Mouse (Mus musculus): ENCODE measurements around the gene Pacsin2.
"Not testable (repeated sequence)": the region's sequence is repeated elsewhere in the genome, so short reads cannot be mapped to it uniquely, and the experiment has no call there.

Gene Pacsin2

DNA sequence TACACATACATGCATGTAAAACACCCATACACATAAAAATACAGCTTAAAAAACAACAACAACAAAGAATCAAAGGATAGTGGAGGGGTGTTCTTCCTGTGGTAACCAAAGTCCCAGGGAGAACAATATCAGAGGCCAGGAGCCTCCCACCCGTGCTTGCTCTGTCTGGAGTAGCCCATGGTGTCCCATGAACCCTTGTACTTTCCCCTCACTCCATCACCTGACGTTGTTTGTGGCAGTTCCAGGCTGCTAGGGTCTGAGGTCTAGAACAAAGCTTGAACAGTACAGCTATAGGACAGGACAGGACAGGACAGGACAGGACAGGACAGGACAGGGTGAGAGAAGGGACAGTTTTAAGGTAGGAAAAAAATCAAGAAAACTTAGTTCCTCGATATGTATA is 13.7 kb upstream of the Pacsin2 start:
- DNase-seq: peak; percentile 59

DNA sequence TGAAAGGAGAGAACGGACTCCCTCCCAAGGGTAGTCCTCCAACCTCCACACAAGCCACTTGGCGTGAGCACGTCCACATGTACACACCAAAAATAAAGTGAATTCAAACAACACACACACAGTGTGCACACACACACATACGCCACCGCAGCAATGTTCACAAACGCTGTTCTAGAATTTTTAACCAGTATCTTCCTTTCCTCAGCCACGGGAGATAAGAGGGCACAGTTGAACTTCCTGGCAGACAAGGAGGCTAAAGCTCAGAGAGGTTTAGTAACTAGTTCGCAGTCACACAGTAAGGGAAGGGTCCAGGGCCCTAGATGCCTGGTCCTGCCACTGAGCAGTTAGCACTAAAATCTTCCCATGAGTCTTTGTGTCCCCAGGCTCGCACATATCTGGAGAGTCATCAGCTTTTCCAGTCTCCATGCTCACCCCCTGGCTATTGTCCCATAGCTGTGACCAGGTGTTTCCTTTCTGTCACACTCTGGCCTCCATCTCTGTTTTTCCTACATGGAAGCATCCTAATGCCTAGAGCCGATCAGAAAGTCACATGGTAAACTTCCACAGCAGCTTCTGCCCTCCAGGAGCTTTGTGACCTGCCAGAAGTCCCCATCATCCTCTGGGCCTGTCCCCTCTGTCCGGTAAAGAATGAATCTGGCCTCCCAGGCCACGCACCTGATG is 12.3 kb upstream of the Pacsin2 start:
- DNase-seq: no peak

DNA sequence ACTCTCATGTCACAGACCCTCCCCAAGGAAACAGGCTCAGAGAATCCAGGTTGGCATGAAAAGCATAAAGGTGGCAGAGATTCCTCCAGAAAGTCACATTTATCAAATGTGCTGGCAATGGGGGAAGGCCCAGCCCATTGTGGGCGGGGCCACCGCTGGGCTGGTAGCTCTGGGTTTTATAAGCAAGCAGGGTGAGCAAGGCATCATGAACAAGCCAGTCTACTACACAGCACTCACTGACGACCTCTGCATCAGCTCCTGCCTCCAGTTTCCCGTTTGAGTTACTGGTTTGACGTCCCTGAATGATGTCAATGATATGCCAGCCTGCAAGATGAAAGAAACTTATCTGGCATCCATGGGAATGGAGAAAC is 10.0 kb upstream of the Pacsin2 start:
- DNase-seq: no peak

DNA sequence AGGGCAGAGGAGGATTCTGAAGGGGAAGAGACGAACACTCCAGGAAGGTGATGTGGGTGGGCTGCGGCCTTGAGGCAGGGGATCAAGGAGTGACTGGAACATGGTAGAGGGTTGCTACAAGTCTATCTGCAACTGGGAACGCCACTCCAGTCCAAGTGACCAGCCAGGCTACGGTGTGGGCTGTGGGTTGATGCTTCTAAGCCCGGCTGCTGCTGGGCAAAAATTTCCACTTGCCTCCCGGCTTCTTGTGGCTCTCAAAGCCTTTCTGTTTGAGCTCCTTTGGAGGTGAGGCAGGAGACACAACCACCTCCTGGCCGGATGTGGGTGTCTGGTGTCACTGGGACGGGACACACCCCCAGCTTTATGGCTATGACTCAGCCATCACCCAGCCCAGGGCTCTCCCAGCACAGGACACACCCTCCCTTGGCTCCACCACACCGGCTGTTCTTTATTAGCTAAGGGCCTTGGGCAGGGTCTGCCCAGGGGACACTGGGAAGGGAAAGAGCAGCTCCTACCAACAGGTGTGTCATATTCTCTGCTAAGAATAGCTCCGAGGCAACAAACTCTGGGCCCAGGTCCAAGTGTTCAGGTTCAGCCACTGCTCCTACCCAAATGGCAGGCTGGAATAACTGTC is 9.5 kb upstream of the Pacsin2 start:
- peak; percentile 54 for DNase-seq

DNA sequence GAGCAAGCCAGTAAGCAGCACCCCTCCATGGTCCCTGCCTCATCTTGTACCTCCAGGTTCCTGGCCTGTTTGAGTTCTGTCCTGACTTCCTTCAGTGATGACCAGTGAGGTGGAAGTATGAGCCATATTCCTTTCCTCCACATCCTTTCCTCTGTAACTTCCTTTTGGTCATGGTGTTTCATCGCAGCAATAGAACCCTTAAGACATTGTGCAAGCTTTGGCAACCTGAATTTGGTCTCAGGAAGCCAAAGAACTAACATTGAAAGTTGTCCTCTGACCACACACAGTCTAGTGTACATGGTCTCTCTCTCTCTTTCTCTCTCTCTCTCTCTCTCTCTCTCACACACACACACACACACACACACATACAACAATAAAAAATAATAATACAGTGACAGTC is 8.8 kb upstream of the Pacsin2 start:
- no peak for DNase-seq

DNA sequence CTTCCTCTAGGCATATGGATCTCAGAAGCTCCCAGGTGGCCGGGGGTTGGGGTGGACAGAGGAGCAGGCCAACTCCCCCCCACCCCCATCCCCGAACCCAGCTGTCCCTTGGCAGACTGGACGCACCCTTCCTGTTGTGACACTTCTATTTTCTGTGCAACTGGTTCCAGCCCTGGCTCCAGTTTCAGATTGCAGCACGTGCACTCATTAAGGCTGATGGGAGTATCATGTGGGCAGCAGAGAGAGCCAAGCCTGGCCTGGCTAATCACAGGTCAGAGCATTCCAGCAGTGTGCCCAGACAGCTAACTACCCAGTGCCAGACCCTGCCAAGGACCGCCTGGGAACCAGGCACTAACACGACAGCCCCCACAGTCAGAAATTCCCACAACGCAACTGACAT is 7.1 kb upstream of the Pacsin2 start:
- DNase-seq: peak; percentile 80

DNA sequence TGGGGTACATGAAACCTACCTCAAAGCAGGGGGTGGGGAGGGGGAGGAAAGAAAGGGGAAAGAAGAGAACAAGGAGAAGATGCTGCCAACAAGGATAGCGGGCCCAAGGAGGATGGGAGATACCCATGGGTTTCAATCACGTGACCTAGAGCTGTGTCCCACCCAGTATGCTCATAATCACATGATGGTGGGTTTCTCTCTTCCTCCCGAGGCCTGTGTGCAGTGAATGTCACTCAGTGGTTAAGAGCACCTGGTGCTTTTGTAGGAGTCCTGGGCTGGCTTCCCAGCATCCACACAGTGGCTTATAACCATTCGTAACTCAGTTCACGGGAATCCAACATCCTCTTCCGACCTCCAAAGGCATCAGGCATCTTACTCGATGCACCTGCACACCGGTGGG is 6.0 kb upstream of the Pacsin2 start:
- no peak for DNase-seq

DNA sequence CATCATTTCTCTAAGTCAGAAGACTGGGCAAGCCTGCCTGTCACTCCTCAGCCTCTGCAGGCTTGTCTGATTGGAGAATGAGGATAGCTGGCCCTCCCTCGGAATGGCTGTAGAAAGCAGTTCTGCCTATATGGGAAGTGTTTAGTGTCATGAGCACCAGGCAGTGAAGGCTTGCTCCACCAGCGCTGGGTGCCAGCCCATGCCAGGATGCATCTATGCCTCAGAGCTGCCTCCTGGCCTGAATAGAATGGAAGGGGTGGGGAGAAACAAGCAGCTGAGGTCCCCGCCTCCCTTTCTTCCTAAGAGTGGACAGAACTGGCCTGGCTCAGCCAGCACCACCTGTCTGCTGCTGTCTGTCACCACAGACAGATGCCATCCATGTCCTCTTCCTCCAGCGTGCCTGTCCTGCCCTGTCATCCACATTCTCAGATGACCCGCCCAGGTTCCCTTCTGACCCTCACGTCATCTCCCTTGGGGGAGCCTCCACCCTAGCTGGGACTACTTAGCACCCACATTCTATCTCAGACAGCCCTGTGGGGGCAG is 4.9 kb upstream of the Pacsin2 start:
- DNase-seq: no peak

DNA sequence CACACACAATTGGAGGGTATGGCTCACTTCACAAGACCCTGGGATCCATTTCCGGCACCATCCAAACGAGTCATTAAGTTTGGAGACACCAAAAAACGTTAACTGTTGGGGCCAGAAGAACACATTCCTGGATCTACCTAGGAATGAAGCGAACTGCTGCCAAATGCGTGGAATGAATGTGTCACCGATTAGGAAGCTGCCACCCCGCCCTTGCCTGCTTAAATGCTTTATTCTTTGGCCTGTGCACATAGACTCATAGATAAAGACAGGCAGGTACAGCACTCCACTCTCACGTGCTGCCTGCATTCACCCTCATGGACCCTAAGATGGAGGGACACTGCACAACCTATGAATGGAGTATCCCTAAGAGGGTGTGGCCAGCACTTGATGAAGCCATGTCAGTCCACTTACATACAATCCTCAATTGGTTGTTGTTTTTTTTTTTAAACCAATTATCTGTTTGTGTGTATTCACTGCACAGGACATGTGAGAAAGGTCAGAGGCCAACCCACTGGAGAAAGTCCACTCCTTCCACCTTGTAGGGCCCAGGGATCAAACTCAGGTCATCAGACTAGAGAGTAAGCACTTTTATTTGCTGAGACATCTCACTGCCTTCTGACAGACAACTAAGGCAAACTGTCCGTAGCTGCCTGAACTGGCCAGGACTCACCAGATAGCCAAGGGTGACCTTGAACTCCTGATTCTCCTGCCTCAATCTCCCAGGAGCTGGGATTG is 3.0 kb upstream of the Pacsin2 start:
- peak; percentile 75 for DNase-seq

DNA sequence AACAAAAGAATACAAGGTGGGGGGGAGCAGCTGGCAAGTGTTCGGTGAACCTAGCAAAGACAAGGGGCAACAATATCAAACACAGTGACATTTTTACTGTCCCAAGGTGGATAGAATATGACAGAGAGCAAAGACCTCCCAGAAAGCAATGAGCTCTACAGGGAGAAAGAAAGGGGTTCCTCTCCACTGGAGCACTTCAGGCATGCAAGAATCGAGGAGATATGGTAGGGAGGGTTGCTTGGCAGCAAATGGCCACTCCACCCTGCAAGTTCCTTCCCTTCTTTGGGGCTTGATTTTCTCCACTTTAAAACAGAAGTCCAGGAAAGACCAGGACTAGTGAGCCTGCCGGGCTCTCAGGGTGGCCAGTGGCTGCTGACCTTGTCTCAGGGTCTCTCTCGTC is 1.9 kb upstream of the Pacsin2 start:
- DNase-seq: no peak

DNA sequence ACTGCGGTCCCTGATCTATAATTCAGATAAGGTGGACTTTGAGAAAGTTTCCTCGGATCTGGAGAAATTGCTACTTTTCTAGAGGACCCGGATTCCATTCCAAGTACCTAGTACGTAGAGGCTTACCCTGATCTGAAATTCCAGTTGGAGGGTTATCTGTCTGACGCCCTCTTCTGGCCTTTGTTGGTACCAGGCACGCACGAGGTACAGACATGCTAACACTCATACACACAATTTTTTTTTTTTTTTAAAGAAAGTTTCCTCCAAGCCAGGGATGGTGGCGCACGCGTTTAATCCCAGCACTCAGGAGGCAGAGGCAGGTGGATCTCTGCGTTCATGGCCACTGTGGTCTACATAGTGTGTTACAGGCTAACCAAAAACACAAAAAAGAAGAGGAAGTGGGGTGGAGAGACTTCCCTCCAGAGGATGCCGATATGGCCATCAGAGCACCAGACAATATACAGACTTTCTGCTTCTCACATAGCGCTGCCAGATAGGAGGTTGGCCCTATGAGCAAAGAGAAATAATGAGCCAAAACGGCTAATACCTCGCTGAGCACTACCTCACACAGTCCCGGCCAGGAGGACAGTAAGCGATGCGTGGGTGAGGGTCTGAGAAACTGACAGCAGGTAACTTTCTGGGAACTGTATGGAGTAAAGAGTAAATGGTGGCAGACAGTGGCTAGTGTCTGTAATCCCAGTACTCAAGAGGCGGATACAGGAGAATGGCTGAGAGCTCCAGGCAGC is 672 bp upstream of the Pacsin2 start:
- DNase-seq: no peak

DNA sequence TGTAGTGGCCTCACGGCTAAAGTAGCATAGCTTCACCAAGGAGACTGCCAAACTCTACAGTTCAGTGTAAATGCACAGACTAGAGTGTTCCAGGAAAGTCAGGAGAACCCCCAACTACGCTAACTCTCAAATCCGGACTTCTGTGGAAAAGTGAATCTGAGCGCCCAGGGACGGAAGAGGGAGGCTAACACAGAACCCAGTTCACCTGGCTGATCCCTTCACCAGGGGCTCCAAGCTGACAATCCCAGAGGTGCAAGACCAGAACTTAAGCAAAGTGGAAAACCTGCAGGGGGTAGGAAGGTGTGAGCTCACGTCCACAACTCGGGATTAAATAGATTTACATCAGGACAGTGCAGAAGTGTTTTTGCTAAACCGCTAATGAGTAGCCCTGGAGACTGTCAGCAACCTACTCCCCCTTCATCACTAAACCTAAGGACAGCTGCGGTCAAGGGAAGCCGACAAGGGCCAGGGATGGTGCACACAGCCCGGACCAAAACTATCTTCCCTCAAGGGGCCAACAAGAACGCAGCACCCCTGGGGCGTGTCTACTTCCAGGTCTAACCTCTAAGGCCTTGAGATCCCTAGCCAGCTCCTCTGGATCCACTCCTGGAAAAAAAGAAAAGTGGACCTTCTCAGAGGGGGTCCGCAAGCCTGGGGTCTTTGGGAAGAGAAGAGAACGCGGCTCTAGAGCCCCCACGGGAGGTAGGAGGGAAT is 880 bp downstream of the Pacsin2 start:
- DNase-seq: no peak

DNA sequence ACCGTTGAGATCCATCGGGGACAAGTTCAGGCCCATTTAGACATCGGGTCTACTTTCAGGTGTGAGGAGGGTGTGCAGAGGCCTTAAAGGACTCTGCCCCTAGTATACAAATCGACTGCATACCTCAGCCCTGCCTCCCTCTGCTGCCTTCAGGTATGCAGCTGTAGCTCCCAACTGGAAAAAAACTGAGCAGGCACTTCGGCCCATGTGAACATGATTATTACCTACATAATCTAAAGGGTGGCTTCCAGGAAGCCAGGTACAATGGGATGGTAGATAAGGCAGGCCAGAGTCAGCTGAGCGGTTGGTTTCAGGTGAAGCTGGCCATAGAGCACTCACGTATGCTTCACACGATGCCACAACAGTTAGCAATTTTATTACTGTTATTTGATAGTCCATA is 2.1 kb downstream of the Pacsin2 start:
- not testable (repeated sequence) for DNase-seq

DNA sequence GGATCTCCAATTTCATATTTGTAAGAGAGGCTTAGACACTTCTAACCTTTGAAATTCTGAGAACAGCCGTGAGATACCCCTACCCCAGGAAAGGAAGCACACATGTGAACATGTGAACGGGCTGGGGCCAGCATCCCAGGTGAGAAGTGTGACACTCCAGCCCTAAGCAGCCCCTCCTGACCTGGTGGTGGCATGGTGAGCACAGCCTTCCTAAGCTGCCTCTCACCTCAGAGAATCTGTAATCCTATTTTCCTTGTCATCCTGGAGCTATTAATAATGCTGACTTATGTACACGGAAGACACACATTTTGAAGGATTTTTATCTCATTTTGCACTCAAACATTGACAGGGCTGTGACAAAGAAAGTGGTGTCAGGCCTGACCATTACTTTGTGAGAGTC is 3.5 kb downstream of the Pacsin2 start:
- no peak for DNase-seq

DNA sequence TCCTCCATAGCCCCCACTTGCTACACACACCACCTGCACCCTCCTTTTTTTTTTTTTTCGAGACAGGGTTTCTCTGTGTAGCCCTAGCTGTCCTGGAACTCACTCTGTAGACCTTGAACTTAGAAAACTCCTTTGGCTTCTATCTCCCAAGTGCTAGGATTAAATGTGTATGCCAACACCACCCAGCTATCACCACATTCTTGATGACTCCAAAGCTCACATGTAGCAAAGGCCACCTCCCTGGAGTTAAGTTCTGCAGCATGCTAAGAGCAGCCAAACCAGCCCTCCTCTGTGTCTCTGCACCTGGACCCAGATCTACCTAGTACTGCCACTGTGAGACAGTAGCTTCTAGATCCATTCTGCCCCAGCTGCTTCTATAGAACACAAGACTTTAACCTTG is 6.9 kb downstream of the Pacsin2 start:
- peak; percentile 72 for DNase-seq

DNA sequence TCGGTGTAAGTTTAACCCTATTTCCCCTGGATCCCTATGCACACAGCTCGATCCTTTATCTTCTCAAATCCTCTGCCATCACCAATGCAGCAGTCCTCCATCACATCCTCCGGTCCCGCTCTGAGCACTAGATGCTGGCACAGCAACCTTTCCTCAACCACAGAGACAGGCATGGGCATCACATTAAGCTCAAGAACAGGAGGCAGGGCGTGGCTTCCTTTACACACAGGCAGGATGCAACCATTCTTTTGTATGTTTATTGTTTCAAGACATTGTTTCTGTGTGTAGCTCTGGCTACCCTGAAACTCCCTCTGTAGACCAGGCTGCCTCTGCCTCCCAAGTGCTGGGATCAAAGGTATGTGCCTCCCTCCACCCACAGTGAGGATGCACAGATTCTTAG is 8.8 kb downstream of the Pacsin2 start:
- DNase-seq: no peak

DNA sequence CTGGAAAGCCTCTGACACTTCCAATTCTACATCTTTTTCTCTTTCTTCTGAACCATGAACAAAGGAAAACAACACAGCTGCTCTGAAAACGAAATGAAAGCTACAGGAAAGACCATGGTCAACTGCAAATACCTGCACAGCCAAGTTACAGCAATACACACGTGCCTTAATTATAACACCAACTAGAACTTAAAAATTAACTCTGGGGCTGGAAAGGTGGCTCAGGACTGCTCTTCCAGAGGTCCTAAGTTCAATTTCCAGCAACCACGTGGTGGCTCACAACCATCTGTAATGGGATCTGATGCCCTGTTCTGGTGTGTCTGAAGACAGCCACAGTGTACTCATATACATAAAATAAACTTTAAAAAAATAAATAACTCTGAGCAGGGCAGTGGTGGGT is 9.4 kb downstream of the Pacsin2 start:
- peak; percentile 88 for DNase-seq

DNA sequence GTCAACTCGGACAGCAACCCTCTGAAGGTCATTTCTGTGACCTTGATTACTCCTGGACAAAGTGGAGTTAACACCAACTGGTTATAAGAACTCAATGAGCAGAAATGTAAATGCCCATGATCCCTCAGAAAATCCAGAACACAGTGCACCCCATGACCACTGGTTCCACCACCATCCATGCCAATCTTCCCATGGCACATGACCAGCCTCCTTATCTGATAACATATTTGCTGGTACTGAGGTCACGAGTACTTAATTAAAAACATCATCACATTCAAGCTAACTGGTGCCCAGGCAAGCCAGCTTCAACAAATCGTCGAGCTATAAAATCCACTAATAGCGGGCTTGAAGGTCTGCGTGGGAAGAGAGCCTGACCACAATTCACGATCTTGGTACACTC is 10.0 kb downstream of the Pacsin2 start:
- DNase-seq: peak; percentile 62

DNA sequence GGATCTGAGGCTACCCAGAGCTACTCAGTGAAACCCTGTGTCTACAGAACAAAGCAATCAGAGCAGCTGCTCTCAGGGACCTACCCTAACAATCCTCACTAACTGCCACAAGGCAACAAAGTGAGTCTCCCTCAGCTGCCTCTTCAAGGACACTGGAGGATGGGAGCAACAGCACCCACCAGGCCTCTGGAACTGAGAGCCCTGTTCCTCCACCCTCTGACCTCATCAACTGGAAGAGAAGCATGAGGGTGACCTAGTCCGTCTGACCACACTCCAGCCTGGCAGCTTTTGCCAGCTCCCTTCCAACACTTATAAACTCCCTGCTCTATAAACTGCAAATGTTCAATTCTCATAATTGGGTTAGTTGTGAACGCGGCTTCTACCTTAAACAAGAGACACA is 10.5 kb downstream of the Pacsin2 start:
- DNase-seq: peak; percentile 78

DNA sequence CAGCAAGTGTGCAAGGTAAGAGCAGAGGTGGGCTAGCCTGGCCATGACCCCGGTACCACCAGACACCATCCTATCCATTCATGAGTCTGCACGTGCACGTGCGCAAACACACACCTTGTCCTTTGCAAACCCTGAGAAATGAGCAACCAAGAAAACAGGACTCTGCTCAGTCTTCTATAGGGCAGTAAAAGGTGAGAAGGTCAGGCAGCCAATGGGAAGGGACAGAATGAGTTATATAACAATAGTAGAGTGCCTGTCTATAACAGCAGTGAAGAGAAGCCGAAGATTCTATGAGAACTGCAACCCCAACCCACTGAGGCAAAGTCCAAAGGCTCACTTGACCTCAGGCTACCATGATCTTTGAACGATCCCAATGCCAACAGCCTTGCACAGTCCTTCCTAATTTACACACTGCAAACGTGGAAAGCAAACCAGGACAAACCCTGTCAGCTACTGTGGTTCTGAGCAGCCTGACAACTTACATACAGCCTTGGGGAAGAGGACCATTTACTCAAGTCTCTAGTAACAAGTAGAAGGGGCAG is 12.1 kb downstream of the Pacsin2 start:
- peak; percentile 90 for DNase-seq

DNA sequence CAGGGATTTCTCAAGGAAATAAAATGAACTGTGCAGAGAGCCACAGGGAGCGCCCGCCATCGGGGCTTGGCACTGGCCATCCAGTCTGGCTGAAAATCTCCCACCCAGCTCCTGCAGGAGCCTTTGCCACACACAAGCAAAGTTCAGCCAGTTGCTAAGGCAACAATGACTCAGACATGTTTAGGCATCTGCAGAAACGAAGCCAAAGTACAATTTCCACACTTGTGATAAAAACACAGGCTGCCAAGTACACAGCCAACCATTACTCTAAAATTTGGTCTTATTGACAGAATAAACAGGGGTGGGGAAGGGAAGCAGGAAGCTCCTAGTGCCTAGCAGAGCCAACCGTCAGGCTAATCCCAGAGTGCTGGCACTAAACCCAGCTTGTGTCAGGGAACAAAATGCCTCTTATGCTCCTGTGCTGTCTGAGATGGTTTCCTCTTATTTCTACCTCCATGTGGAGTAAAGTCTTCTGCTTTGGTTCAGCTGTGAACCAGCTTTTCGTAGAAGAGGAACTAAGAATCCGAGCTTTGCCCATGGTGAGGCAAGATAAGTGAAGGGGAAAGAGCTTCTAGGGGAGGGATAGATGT is 12.7 kb downstream of the Pacsin2 start:
- peak; percentile 93 for DNase-seq

DNA sequence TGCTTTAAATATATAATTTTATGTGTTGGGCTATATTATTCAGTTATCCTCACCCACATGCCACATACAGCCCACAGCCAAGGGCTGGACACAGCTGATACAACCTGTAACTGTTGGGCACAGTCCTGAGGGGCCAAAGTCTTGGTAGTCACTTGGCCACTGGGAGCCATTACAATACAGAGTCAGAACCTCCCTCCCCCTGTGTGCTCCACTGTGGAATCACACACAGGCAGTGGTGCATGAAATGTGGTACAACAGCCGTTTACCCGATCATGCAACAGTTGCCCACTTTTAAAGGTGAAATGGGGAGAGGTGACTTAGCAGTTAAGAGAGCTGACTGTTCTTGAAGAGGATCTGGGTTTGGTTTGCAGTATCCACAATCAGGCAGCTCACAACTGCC is 14.4 kb downstream of the Pacsin2 start:
- peak; percentile 68 for DNase-seq

Data from kidney, adult 9 months (tissue).